Mouse (Mus musculus): Measurements from ENCODE around the gene Adra2b. TPM values are rescaled to one million over a fixed set of nuclear protein-coding genes. Genes with fewer than 3 reads are reported as not detected.

The Adra2b gene
- polyA plus RNA-seq, 2 experiments = 0.21 to 0.52 TPM

DNA sequence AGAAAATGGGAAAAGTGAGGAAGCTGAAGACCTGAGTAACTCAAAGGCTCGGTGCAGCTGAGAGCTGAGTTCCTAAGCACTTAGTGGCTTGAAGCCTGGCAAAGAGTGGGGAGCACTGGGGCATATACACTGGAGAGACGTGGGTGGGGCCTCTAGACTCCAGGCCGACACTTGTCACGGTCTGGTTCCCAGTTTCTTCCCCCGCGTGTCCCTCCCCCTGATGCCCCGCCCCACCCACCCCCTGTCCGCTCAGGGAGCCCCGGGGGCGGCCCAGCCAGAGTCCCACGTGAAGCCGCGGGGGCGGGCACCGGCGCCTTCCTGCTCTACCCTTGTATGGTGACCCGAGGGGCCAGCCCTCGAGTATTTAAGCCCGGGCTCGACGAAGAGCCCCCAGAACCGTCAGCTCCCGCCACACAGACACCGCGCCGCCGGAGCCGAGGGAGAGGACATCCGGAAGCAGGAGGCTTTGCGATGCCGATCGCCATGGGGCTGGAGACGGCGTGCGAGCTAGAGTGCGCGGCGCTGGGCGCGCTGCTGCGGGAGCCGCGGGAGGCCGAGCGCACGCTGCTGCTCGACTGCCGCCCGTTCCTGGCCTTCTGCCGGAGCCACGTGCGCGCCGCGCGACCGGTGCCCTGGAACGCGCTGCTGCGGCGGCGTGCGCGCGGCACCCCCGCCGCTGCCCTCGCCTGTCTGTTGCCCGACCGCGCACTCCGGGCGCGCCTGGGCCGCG is 27.1 kb upstream of the Adra2b start, which contains the start of gene Dusp2:
TSS of gene Dusp2 (plus strand) at position 393 of the 730 bp plus-strand sequence.
- H3K27ac ChIP-seq (replicated peaks; ENCODE audit: low read depth, low read length) = no peak within 1 kb of the TSS

DNA sequence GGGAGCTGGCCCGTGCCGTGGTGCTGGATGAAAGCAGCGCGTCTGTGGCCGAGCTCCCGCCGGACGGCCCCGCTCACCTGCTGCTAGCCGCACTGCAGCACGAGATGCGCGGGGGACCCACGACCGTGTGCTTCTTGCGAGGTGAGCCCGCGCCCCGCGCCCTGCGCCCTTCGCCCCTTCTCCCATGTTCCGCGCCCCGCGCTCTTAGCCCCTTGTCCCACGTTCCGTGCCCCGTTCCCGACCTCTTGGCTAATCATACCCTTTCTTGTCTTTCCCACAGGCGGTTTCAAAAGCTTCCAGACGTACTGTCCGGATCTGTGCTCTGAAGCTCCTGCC is 26.5 kb upstream of the Adra2b start:
- no peak for DNase-seq (ENCODE audit: low spot score)
- WGBS = 9% methylated on average over 18 of the region's 33 CpGs
- H3K4me1 ChIP-seq (ENCODE audit: control insufficient read depth, insufficient read depth, low read length) = 0 out of 2 replicates have a peak, but pooled peaks cover 3% of the 10 kb centered on the region
- H3K9me3 ChIP-seq (ENCODE audit: control insufficient read depth, low read length) = no peaks in the 10 kb centered on the region
- ATAC-seq (ENCODE audit: low FRiP score, low read depth) = no peak
- H3K27ac ChIP-seq (replicated peaks; ENCODE audit: low read depth, low read length) = no peak overlapping the region
- no peak for TF ChIP-seq POLR2A (IDR thresholded peaks at IDR 0.05; ENCODE audit: borderline replicate concordance, extremely low read depth, insufficient read depth, insufficient read length)
- H3K4me2 ChIP-seq (replicated peaks; ENCODE audit: low read depth, low read length, severe bottlenecking) = peak overlapping the region; percentile 95
- peaks cover 13% of the 10 kb centered on the region; the same call in 1 of the 2 replicates for H3K27me3 ChIP-seq (ENCODE audit: control insufficient read depth, insufficient read depth, low read length)
- no peaks in the 10 kb centered on the region for H3K36me3 ChIP-seq (ENCODE audit: control insufficient read depth, insufficient read depth, low read length)
- peak overlapping the region; percentile 59 for H3K9ac ChIP-seq (ENCODE audit: low read depth, low read length, severe bottlenecking)
- H3K4me3 ChIP-seq (replicated peaks; ENCODE audit: low read length) = peak overlapping the region; percentile 57

More for the DNA sequence above, 27.1 kb upstream of the Adra2b start, which contains the start of gene Dusp2:
- ATAC-seq (ENCODE audit: low FRiP score, low read depth) = peak; percentile 56
- Histone ChIP-seq H3K9ac (ENCODE audit: low read depth, low read length, severe bottlenecking) (peak within 1 kb of the TSS; percentile 59), H3K36me3 (ENCODE audit: control insufficient read depth, insufficient read depth, low read length) (no peaks in the 10 kb centered on the region), H3K27me3 (ENCODE audit: control insufficient read depth, insufficient read depth, low read length) (peaks cover 13% of the 10 kb centered on the region; the same call in 1 of the 2 replicates), H3K9me3 (ENCODE audit: control insufficient read depth, low read length) (no peaks in the 10 kb centered on the region), H3K4me3 (replicated peaks; ENCODE audit: low read length) (peak within 1 kb of the TSS; percentile 57), H3K4me1 (ENCODE audit: control insufficient read depth, insufficient read depth, low read length) (0 out of 2 replicates have a peak, but pooled peaks cover 3% of the 10 kb centered on the region), H3K4me2 (replicated peaks; ENCODE audit: low read depth, low read length, severe bottlenecking) (peak within 1 kb of the TSS; percentile 95)
- DNase-seq (ENCODE audit: low spot score) = peak; percentile 54
- under 1% methylated on average over 42 of the region's 76 CpGs for WGBS
- TF ChIP-seq POLR2A (IDR thresholded peaks at IDR 0.05; ENCODE audit: borderline replicate concordance, extremely low read depth, insufficient read depth, insufficient read length) = no peak

DNA sequence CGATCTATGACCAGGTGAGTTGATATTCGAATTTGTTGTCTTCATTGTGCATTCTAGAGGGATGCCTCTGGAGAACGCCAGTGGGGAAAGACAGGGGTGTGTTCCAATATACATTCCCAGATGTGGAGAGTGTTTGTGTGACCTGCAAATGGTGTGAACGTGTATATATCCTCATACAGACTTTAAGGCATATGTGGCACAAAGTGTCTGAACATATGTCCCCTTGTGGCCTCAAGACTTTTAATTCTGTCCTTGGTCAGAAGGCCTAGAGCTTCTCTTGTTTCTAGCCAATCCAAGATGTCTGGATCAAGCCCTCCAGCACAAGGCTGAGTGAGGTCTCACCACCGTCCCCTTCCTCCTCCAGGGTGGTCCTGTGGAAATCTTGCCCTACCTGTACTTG is 26.1 kb upstream of the Adra2b start:
- Histone ChIP-seq H3K27me3 (ENCODE audit: control insufficient read depth, insufficient read depth, low read length) (peaks cover 13% of the 10 kb centered on the region; the same call in 1 of the 2 replicates), H3K4me3 (replicated peaks; ENCODE audit: low read length) (peak overlapping the region; percentile 57), H3K4me1 (ENCODE audit: control insufficient read depth, insufficient read depth, low read length) (0 out of 2 replicates have a peak, but pooled peaks cover 3% of the 10 kb centered on the region), H3K36me3 (ENCODE audit: control insufficient read depth, insufficient read depth, low read length) (no peaks in the 10 kb centered on the region), H3K9me3 (ENCODE audit: control insufficient read depth, low read length) (no peaks in the 10 kb centered on the region), H3K4me2 (replicated peaks; ENCODE audit: low read depth, low read length, severe bottlenecking) (peak overlapping the region; percentile 95), H3K9ac (ENCODE audit: low read depth, low read length, severe bottlenecking) (no peak overlapping the region), H3K27ac (replicated peaks; ENCODE audit: low read depth, low read length) (no peak overlapping the region)
- DNase-seq (ENCODE audit: low spot score) = no peak
- 28% methylated on average over 5 of the region's 5 CpGs for WGBS
- TF ChIP-seq POLR2A (IDR thresholded peaks at IDR 0.05; ENCODE audit: borderline replicate concordance, extremely low read depth, insufficient read depth, insufficient read length) = no peak
- ATAC-seq (ENCODE audit: low FRiP score, low read depth) = no peak

GRCm38 (mm10) chr2:127337531-127337930 is 25.5 kb upstream of the Adra2b start:
- Histone ChIP-seq H3K4me3 (replicated peaks; ENCODE audit: low read length) (0 out of 2 replicates have a peak overlapping the region, but pooled peaks have one; percentile 57), H3K9ac (ENCODE audit: low read depth, low read length, severe bottlenecking) (no peak overlapping the region), H3K27me3 (ENCODE audit: control insufficient read depth, insufficient read depth, low read length) (peaks cover 13% of the 10 kb centered on the region; the same call in 1 of the 2 replicates), H3K36me3 (ENCODE audit: control insufficient read depth, insufficient read depth, low read length) (no peaks in the 10 kb centered on the region), H3K27ac (replicated peaks; ENCODE audit: low read depth, low read length) (no peak overlapping the region), H3K9me3 (ENCODE audit: control insufficient read depth, low read length) (no peaks in the 10 kb centered on the region), H3K4me2 (replicated peaks; ENCODE audit: low read depth, low read length, severe bottlenecking) (no peak overlapping the region), H3K4me1 (ENCODE audit: control insufficient read depth, insufficient read depth, low read length) (0 out of 2 replicates have a peak, but pooled peaks cover 3% of the 10 kb centered on the region)
- ATAC-seq (ENCODE audit: low FRiP score, low read depth) (no peak), DNase-seq (ENCODE audit: low spot score) (no peak)
- WGBS = 64% methylated on average over 11 of the region's 11 CpGs
- TF ChIP-seq POLR2A (IDR thresholded peaks at IDR 0.05; ENCODE audit: borderline replicate concordance, extremely low read depth, insufficient read depth, insufficient read length) = no peak

- no peak overlapping the region for H3K4me3 ChIP-seq (replicated peaks; ENCODE audit: low read length)
- TF ChIP-seq POLR2A (IDR thresholded peaks at IDR 0.05; ENCODE audit: borderline replicate concordance, extremely low read depth, insufficient read depth, insufficient read length) = no peak
- no peak overlapping the region for H3K4me2 ChIP-seq (replicated peaks; ENCODE audit: low read depth, low read length, severe bottlenecking)
- 53% methylated on average over 7 of the region's 7 CpGs for WGBS
- no peak overlapping the region for H3K27ac ChIP-seq (replicated peaks; ENCODE audit: low read depth, low read length)
- DNase-seq (ENCODE audit: low spot score) = no peak
- H3K36me3 ChIP-seq (ENCODE audit: control insufficient read depth, insufficient read depth, low read length) = no peaks in the 10 kb centered on the region
- no peaks in the 10 kb centered on the region for H3K9me3 ChIP-seq (ENCODE audit: control insufficient read depth, low read length)
- H3K4me1 ChIP-seq (ENCODE audit: control insufficient read depth, insufficient read depth, low read length) = 0 out of 2 replicates have a peak, but pooled peaks cover 3% of the 10 kb centered on the region
- H3K27me3 ChIP-seq (ENCODE audit: control insufficient read depth, insufficient read depth, low read length) = peaks cover 13% of the 10 kb centered on the region; the same call in 1 of the 2 replicates
- H3K9ac ChIP-seq (ENCODE audit: low read depth, low read length, severe bottlenecking) = no peak overlapping the region
- no peak for ATAC-seq (ENCODE audit: low FRiP score, low read depth)
These were observed 25.0 kb upstream of the Adra2b start for GRCm38 (mm10) chr2:127338012-127338411.
